Mouse (Mus musculus): ENCODE data around the gene Gpr4. TPM values are rescaled to one million over a fixed set of nuclear protein-coding genes. Genes with fewer than 3 reads are reported as not detected.

Gene Gpr4
- total RNA-seq, 1 experiment: 3.8 TPM

DNA sequence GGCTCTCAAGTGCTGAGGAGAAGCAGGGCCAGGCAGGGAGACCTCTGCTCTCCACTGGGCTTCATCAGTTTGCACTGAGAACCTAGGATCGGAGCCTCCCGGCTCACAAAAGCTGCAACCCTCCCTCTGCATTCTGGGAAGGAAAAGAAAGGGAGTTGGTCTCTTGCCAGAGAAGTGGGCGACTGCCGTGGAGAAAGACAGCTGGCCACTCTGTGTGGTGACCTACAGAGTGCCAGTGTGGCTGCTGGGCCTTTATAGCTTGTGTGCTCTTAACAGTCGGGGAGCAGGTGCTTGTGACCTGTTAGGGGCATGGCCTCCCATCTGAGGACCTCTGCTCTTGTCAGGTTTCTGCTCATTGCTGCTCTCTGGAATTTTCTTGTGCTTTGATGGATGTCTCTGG lies 31.5 kb downstream of the Gpr4 start:
- Histone ChIP-seq H3K4me1 (ENCODE audit: control insufficient read depth in 2 of 2, insufficient read depth in 2 of 2, low read length in 2 of 2, poor library complexity in 1 of 2) (peaks cover 6 to 23% of the 10 kb centered on the region in 2 experiments), H3K36me3 (ENCODE audit: control insufficient read depth, insufficient read depth, low read length, poor library complexity, severe bottlenecking) (peaks cover 12% of the 10 kb centered on the region; the same call in 1 of the 2 replicates), H3K27ac (ENCODE audit: insufficient read depth, low read depth, low read length, poor library complexity, severe bottlenecking) (no peak overlapping the region), H3K9ac (ENCODE audit: insufficient read depth, low read depth, low read length, poor library complexity, severe bottlenecking) (no peak overlapping the region), H3K4me3 (ENCODE audit: insufficient read depth in 1 of 2, low read depth in 1 of 2, low read length in 2 of 2, poor library complexity in 1 of 2, severe bottlenecking in 1 of 2) (no peak overlapping the region), H3K9me3 (ENCODE audit: control insufficient read depth, insufficient read depth, low read depth, low read length) (no peaks in the 10 kb centered on the region)
- DNase-seq (ENCODE audit: low read depth, low spot score): no peak
- in situ Hi-C loops (cut with MboI; ENCODE audit: low sequenced_read_pairs in 2 of 2, unreplicated experiment in 2 of 2): no loop called here
- no peak for TF ChIP-seq CHD2 (IDR thresholded peaks at IDR 0.05; ENCODE audit: low read depth, low read length)
- TF ChIP-seq ZC3H11A (IDR thresholded peaks at IDR 0.05; ENCODE audit: borderline replicate concordance, low read depth, low read length): no peak
- TF ChIP-seq HCFC1 (IDR thresholded peaks at IDR 0.05; ENCODE audit: borderline replicate concordance, insufficient read depth, low read length): no peak
- no peak for TF ChIP-seq ZNF384 (IDR thresholded peaks at IDR 0.05; ENCODE audit: low read depth, low read length)

DNA sequence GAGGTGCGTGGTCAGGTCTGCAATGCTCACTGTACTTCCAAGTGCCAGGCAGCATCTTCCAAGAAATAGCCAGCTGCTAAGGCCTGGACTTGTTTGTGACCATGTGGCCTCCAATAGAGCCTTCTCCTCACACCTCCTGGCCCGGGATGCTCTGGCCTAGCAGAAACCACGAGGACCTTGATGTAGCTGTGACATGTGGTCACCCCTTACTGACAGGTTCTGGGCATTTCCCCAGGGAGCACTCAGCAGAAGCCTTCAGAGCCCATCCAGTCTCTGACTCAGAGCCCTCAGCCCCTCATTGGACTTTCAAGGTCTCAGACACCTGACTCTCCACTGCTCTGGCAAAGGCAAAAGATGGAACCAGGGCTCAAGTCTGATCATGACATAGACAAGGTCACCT lies 32.7 kb downstream of the Gpr4 start:
- peaks cover 12% of the 10 kb centered on the region; the same call in 1 of the 2 replicates for H3K36me3 ChIP-seq (ENCODE audit: control insufficient read depth, insufficient read depth, low read length, poor library complexity, severe bottlenecking)
- no peak overlapping the region for H3K9ac ChIP-seq (ENCODE audit: insufficient read depth, low read depth, low read length, poor library complexity, severe bottlenecking)
- in situ Hi-C loops (cut with MboI; ENCODE audit: low sequenced_read_pairs in 2 of 2, unreplicated experiment in 2 of 2): no loop called here
- no peak overlapping the region for H3K27ac ChIP-seq (ENCODE audit: insufficient read depth, low read depth, low read length, poor library complexity, severe bottlenecking)
- H3K9me3 ChIP-seq (ENCODE audit: control insufficient read depth, insufficient read depth, low read depth, low read length): no peaks in the 10 kb centered on the region
- no peak for TF ChIP-seq HCFC1 (IDR thresholded peaks at IDR 0.05; ENCODE audit: borderline replicate concordance, insufficient read depth, low read length)
- TF ChIP-seq MAFK (IDR thresholded peaks at IDR 0.05; ENCODE audit: insufficient read depth, low read depth, low read length): no peak
- TF ChIP-seq CHD2 (IDR thresholded peaks at IDR 0.05; ENCODE audit: low read depth, low read length): no peak
- TF ChIP-seq ZNF384 (IDR thresholded peaks at IDR 0.05; ENCODE audit: low read depth, low read length): no peak
- TF ChIP-seq ZC3H11A (IDR thresholded peaks at IDR 0.05; ENCODE audit: borderline replicate concordance, low read depth, low read length): no peak
- peaks cover 6 to 18% of the 10 kb centered on the region in 2 experiments for H3K4me1 ChIP-seq (ENCODE audit: control insufficient read depth in 2 of 2, insufficient read depth in 2 of 2, low read length in 2 of 2, poor library complexity in 1 of 2)
- DNase-seq (ENCODE audit: low read depth, low spot score): no peak
- no peak overlapping the region for H3K4me3 ChIP-seq (ENCODE audit: insufficient read depth in 1 of 2, low read depth in 1 of 2, low read length in 2 of 2, poor library complexity in 1 of 2, severe bottlenecking in 1 of 2)

DNA sequence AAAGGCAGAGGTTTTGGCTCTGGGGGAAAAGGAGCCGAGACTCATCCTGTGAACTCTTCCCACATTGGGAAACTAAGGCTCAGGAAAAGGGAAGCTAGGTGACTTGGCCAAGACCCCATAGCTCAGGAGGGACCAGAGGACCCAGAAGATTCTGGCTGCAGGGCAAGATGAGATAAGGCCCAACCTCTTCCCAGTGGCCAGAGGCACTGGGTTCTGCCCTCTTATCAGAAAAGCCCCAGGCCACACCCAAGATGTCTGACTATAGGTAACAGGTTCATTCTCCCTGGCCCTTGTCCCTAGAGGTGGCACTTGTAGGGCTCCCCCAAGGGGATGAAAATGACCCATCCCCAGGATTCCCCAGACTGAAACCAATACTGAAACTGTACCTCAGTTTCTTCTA lies 34.5 kb downstream of the Gpr4 start:
- no peak for DNase-seq (ENCODE audit: low read depth, low spot score)
- Histone ChIP-seq H3K9me3 (ENCODE audit: control insufficient read depth, insufficient read depth, low read depth, low read length) (no peaks in the 10 kb centered on the region), H3K4me1 (ENCODE audit: control insufficient read depth in 2 of 2, insufficient read depth in 2 of 2, low read length in 2 of 2, poor library complexity in 1 of 2) (peaks cover 1 to 13% of the 10 kb centered on the region in 2 experiments; a peak in 3 of 4 replicates), H3K9ac (ENCODE audit: insufficient read depth, low read depth, low read length, poor library complexity, severe bottlenecking) (no peak overlapping the region), H3K27ac (ENCODE audit: insufficient read depth, low read depth, low read length, poor library complexity, severe bottlenecking) (no peak overlapping the region), H3K4me3 (ENCODE audit: insufficient read depth in 1 of 2, low read depth in 1 of 2, low read length in 2 of 2, poor library complexity in 1 of 2, severe bottlenecking in 1 of 2) (no peak overlapping the region), H3K36me3 (ENCODE audit: control insufficient read depth, insufficient read depth, low read length, poor library complexity, severe bottlenecking) (peaks cover 12% of the 10 kb centered on the region; the same call in 1 of the 2 replicates)
- in situ Hi-C loops (cut with MboI; ENCODE audit: low sequenced_read_pairs in 2 of 2, unreplicated experiment in 2 of 2): no loop called here
- TF ChIP-seq MAFK (IDR thresholded peaks at IDR 0.05; ENCODE audit: insufficient read depth, low read depth, low read length) (no peak), CHD2 (IDR thresholded peaks at IDR 0.05; ENCODE audit: low read depth, low read length) (no peak), HCFC1 (IDR thresholded peaks at IDR 0.05; ENCODE audit: borderline replicate concordance, insufficient read depth, low read length) (no peak), ZNF384 (IDR thresholded peaks at IDR 0.05; ENCODE audit: low read depth, low read length) (no peak), ZC3H11A (IDR thresholded peaks at IDR 0.05; ENCODE audit: borderline replicate concordance, low read depth, low read length) (no peak)

DNA sequence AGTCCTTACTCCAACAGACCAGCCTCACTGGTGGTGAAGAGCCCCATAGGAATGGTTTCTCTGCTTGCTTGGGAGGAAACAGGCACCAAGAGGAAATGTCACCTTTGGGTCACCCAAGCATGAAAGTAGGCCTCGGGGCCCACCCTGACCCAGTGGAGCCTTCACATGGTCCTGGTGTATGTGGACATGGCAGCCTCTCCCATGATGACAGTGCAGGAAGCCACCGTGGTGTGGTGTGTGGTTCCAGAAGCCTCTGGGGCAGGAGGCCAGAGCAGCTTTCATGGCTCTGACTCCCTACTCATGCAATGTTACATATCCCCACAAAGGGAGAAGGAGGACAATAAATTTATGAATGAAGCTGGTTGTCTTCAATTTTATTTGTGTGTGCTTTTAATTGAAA lies 35.2 kb downstream of the Gpr4 start:
- peaks cover 12% of the 10 kb centered on the region; the same call in 1 of the 2 replicates for H3K36me3 ChIP-seq (ENCODE audit: control insufficient read depth, insufficient read depth, low read length, poor library complexity, severe bottlenecking)
- in situ Hi-C loops (cut with MboI; ENCODE audit: low sequenced_read_pairs in 2 of 2, unreplicated experiment in 2 of 2): no loop called here
- TF ChIP-seq MAFK (IDR thresholded peaks at IDR 0.05; ENCODE audit: insufficient read depth, low read depth, low read length): no peak
- TF ChIP-seq ZNF384 (IDR thresholded peaks at IDR 0.05; ENCODE audit: low read depth, low read length): no peak
- TF ChIP-seq HCFC1 (IDR thresholded peaks at IDR 0.05; ENCODE audit: borderline replicate concordance, insufficient read depth, low read length): no peak
- TF ChIP-seq ZC3H11A (IDR thresholded peaks at IDR 0.05; ENCODE audit: borderline replicate concordance, low read depth, low read length): no peak
- no peak overlapping the region for H3K27ac ChIP-seq (ENCODE audit: insufficient read depth, low read depth, low read length, poor library complexity, severe bottlenecking)
- peaks cover 1 to 13% of the 10 kb centered on the region in 2 experiments; a peak in 3 of 4 replicates for H3K4me1 ChIP-seq (ENCODE audit: control insufficient read depth in 2 of 2, insufficient read depth in 2 of 2, low read length in 2 of 2, poor library complexity in 1 of 2)
- no peak overlapping the region for H3K4me3 ChIP-seq (ENCODE audit: insufficient read depth in 1 of 2, low read depth in 1 of 2, low read length in 2 of 2, poor library complexity in 1 of 2, severe bottlenecking in 1 of 2)
- no peaks in the 10 kb centered on the region for H3K9me3 ChIP-seq (ENCODE audit: control insufficient read depth, insufficient read depth, low read depth, low read length)
- H3K9ac ChIP-seq (ENCODE audit: insufficient read depth, low read depth, low read length, poor library complexity, severe bottlenecking): no peak overlapping the region
- DNase-seq (ENCODE audit: low read depth, low spot score): no peak

DNA sequence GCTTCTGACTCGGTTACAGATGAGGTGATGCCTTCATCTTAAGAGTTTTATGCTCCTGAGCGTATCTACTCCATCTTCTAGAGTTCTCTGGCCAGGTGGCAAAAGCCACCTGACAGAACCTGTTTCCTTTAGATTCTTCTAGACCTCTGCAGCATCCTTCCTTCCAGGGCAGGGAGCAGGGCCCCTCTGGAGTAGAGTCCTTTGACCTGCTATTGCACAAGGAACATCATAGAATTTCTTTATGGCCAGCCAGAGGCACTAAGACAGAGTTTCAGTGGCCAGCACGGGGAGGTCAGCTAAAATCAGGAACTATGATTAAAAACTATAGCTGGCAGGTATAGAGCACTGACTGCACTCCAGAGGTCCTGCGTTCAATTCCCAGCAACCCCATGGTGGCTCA lies 39.7 kb downstream of the Gpr4 start:
- no peak for DNase-seq (ENCODE audit: low read depth, low spot score)
- TF ChIP-seq HCFC1 (IDR thresholded peaks at IDR 0.05; ENCODE audit: borderline replicate concordance, insufficient read depth, low read length) (no peak), ZC3H11A (IDR thresholded peaks at IDR 0.05; ENCODE audit: borderline replicate concordance, low read depth, low read length) (no peak), ZNF384 (IDR thresholded peaks at IDR 0.05; ENCODE audit: low read depth, low read length) (no peak), CHD2 (IDR thresholded peaks at IDR 0.05; ENCODE audit: low read depth, low read length) (no peak), MAFK (IDR thresholded peaks at IDR 0.05; ENCODE audit: insufficient read depth, low read depth, low read length) (no peak)
- peaks cover 0 to 14% of the 10 kb centered on the region in 2 experiments; a peak in 2 of 4 replicates for H3K4me1 ChIP-seq (ENCODE audit: control insufficient read depth in 2 of 2, insufficient read depth in 2 of 2, low read length in 2 of 2, poor library complexity in 1 of 2)
- no peaks in the 10 kb centered on the region for H3K9me3 ChIP-seq (ENCODE audit: control insufficient read depth, insufficient read depth, low read depth, low read length)
- H3K9ac ChIP-seq (ENCODE audit: insufficient read depth, low read depth, low read length, poor library complexity, severe bottlenecking): no peak overlapping the region
- H3K27ac ChIP-seq (ENCODE audit: insufficient read depth, low read depth, low read length, poor library complexity, severe bottlenecking): no peak overlapping the region
- in situ Hi-C loops (cut with MboI; ENCODE audit: low sequenced_read_pairs in 2 of 2, unreplicated experiment in 2 of 2): no loop called here
- H3K4me3 ChIP-seq (ENCODE audit: insufficient read depth in 1 of 2, low read depth in 1 of 2, low read length in 2 of 2, poor library complexity in 1 of 2, severe bottlenecking in 1 of 2): no peak overlapping the region
- H3K36me3 ChIP-seq (ENCODE audit: control insufficient read depth, insufficient read depth, low read length, poor library complexity, severe bottlenecking): peaks cover 6% of the 10 kb centered on the region; the same call in 1 of the 2 replicates
